Mouse (Mus musculus) urinary bladder, postnatal 36 days (tissue): ENCODE results near the gene Edem1.

Experiments used
- DNase-seq, 2 experiments: peaks; one replicate each; pipeline ENCODE4 v3.0.0; 2022; ENCODE audit warnings: low spot score in 2 of 2, mixed read lengths in 1 of 2

Edem1 gene

DNA sequence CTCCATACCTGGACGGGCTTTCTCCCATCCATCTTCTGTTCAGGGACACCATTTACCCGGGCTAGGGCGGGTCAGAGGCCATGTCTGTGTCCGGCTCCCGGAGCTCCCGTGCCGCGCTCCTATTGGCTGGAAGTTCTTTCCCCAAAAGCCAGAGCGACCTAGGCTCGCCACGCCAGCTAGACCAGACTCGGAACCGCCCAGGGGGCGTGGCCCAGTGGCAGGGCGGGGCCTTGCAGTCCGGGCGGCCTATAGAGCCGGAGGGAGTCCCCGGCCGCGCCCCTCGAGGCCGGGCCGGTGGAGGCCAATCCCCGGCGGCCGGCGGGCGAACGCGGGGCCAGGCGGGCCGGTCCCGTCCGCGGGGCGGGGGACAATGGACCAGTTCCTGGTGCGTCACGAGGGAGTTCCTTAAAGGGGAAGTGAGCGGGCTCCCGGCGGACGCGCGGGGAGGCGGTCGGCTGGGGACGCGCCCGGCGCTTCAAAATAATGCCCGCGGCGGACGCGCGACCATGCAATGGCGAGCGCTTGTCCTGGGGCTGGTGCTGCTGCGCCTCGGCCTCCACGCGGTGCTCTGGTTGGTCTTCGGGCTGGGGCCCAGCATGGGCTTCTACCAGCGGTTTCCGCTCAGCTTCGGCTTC lies at the start of gene Edem1:
Edem1 (plus strand) TSS at position 408 of the 635 bp plus-strand sequence.
- peak; percentile 99 for DNase-seq

- DNase-seq, result no peak
These were observed 46.6 kb upstream of the Edem1 start for GRCm38 (mm10) chr6:108781865-108782264.

GRCm38 (mm10) chr6:108782526-108783183 lies 45.8 kb upstream of the Edem1 start, which contains the start of gene Arl8b:
Gene Arl8b, plus strand, starts transcription at chr6:108783099.
- peak; percentile 92 to 94 for DNase-seq

- DNase-seq, result peak in 1 of 2 experiments; percentile 26
These were observed 45.1 kb upstream of the Edem1 start for GRCm38 (mm10) chr6:108783184-108783881.

- peak; percentile 39 to 63 for DNase-seq
These were observed 44.4 kb upstream of the Edem1 start for GRCm38 (mm10) chr6:108784056-108784455.

DNA sequence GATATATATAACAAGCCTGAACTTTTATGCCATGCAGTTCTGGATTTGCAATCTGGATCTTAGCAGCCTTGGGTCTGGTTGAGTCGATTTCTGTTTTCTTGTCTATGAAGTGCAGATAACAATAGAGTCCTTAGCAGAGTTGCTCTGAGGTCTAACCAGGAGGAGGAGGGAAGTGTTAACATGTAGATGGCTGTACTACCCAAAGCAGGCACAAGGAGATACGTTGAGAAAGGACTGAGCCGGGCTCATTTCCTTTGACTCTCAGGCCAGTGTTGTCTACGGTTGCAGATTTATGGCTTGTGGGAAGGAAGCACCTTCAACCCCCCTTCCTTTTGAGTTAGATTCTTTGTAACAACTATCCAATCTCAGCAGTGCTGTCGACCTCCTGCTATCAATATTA lies 43.6 kb upstream of the Edem1 start:
- no peak for DNase-seq

GRCm38 (mm10) chr6:108785551-108785950 lies 42.9 kb upstream of the Edem1 start:
- no peak for DNase-seq

DNA sequence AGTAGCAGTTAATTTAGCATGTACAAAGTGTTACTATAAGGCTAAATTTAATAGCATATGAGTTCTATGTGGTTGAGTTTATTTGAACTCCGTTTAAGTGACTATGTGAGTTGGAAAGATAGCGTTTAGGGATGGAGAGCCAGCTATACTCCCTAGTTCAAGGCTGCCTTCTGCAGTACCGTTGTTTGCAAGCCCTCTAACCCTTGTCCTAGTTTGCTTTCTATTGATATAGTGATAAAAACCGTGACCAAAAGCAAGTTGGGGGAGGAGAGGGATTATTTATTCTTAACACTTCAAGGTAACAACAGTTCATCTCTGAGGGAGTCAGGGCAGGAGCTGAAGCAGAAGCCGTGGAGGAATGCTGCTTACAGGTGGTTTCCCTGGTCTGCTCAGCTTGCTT lies 36.9 kb upstream of the Edem1 start:
- no peak for DNase-seq

GRCm38 (mm10) chr6:108795912-108796311 lies 32.5 kb upstream of the Edem1 start:
- no peak for DNase-seq

DNA sequence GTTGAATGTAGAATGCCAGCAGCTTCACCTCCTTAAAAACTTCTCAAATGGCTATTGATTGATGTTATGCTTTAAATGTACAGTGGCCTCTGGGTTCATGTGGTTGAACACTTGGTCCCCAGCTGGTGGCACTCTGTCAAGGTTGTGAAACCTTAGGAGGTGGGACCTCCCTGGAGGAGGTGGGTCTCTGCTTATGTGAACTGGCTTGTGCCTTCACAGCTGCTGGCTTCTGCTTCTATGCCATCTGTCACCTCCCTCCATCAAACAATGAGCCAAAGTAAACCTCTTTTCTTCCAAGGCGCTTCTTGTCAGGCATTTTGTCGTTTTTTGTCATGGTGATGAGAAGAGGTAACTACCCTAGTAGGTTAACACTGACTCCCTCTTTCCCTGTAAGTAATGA lies 31.7 kb upstream of the Edem1 start:
- peak in 1 of 2 experiments; percentile 30 for DNase-seq

- DNase-seq, result no peak
These were observed 23.2 kb upstream of the Edem1 start for GRCm38 (mm10) chr6:108805194-108805593.

GRCm38 (mm10) chr6:108805871-108806270 lies 22.6 kb upstream of the Edem1 start:
- no peak for DNase-seq

DNA sequence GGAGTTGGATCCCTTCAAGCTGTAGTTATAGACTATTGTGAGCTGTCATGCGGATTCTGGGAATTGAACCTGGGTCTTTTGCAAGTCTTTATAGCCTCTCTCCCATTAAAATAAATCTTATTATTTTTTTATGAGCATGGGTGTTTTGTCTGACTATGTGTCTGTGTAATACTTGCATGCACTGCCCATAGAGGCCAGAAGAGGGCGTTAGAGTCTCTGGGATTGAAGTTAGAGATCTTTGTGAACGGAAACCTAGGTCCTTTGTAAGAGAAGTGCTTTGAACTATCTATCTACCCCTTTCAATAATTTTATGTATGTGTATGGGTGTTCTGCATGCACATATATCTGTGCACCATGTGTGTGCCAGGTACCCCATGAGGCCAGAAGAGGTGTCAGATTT lies 21.0 kb upstream of the Edem1 start:
- no peak for DNase-seq

- DNase-seq, result no peak
These were observed 19.7 kb upstream of the Edem1 start for GRCm38 (mm10) chr6:108808786-108809185.

DNA sequence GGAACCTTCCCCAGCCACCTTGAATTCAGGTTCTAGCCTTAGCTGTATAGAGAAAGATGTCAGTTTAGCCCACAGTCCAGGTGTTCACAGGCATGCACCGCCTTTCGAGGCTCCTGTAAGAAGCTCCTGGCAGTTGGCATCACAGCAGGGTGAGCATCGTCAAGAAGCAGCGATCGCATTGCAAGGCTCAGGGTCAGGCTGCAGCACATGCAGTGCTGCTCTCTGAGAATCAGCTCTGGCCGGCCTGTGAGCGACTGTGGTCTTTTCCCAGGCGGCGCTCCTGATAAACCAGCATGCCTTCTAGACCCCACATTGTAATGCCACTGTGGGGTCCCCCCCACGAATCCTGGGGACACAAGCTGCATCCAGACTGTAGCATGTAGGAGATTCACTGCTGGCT lies 18.2 kb upstream of the Edem1 start:
- DNase-seq, result no peak

DNA sequence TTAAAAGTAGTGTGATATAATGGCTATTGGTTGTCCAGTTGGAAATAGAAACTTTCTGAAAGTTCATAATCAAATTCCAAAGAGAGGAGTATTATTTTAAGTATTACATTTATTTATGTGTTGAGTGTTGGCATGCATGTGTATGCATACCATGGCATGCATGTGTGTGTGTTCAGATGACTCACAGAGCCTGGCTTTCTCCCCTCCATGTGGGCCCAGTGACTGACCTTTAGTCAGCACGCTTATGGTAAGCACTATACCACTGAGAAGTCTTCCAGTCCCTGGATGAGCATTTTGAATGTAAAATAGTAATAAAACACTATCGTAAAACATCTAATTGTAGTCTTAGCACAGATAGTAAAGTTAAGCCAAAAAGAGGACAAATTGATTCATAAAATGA lies 16.3 kb upstream of the Edem1 start:
- no peak for DNase-seq

DNA sequence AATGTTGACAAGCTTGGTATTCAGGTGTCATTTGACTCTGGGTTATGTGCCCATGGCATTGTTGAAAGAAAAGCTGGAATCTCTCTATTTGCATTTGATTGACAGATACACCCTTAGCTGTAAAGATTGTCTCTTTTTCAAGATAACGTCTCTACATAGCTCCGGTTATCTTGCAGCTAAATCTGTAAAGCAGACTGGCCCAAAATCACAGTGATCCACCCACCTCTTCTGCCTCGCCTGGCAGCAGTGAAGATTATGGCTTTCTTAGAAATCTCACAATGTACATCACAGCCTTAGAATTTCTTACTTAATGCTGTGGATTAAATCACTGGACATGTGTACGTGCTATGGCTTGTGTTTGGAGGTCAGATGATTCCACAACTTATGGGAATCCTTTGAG lies 10.9 kb upstream of the Edem1 start:
- no peak for DNase-seq

GRCm38 (mm10) chr6:108824816-108825545 lies 3.5 kb upstream of the Edem1 start:
- DNase-seq, result no peak

DNA sequence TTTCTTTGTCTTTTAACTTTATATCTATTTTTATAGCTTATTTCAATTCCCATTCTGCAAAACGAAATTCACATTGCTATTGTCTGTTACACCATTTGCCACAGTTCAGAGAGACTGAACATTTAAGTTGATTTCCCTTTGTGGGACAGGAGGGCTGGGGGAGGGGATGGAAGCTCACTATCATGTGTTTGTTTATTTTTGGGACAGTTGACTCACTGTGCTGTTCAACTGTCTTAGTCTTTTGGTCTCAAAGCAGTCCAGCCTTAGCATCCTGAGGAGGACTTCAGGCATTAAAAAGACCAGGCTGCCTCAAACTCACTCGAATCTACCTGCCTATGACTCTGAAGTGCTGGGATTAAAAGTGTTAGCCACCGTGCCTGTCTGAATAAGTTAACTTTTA lies 2.4 kb upstream of the Edem1 start:
- DNase-seq, result no peak

GRCm38 (mm10) chr6:108827336-108827920 lies 1.0 kb upstream of the Edem1 start:
- DNase-seq, result no peak

- peak in 1 of 2 experiments; percentile 32 for DNase-seq
These were observed 431 bp downstream of the Edem1 start for GRCm38 (mm10) chr6:108828872-108829271.
